Comparison of ENCODE assay signal across 18 mouse cellular contexts in genomic region chr2:145283746-145284145, GRCm38 (mm10).
A peak's percentile ranks its signal among the peaks of the same experiment; 100 is the strongest.
DNase-seq lines count a peak whose midpoint lies in the region; ATAC-seq and TF ChIP-seq lines count a peak whose summit lies in the region.
"Had no signal": no experiment of that assay in that cellular context is flagged by ENCODE, and none has a peak within 500 bp of the region (broad histone marks: within the 10 kb centered on the region; RNA-seq: fewer than 3 reads in every experiment).

No protein-coding gene starts in this region.

- no peaks in the 10 kb centered on the region for H3K27me3 ChIP-seq in kidney, embryonic 15.5 days
- no peaks in the 10 kb centered on the region for H3K27me3 ChIP-seq in Patski
- H3K27me3 ChIP-seq in midbrain, embryonic 14.5 days (ENCODE audit: control insufficient read depth, insufficient read depth, low read length): no peaks in the 10 kb centered on the region
- H3K27me3 ChIP-seq: embryonic facial prominence, embryonic 15.5 days; hindbrain, embryonic 12.5 days had no signal

- CTCF ChIA-PET in Patski (lab: Charles Lee): interaction anchor here (0.8 to 2.3 kb wide), 4 partner anchors 7 to 116 kb away, joined by 3 to 8 read pairs (median 4); partner anchors contain the start of gene Slc24a3

- in situ Hi-C loops in Patski (cut with MboI; ENCODE audit: low pct_unique_long_range_greater_than_20kb): loop anchor here (10.0 kb wide), 1 partner anchor 311 kb away; no protein-coding TSS in a partner anchor

- POLR2A ChIA-PET in Patski (lab: Charles Lee): no interaction called here

- no peaks in the 10 kb centered on the region for H3K4me1 ChIP-seq in kidney, embryonic 15.5 days
- H3K4me1 ChIP-seq in midbrain, embryonic 14.5 days (ENCODE audit: control insufficient read depth, insufficient read depth, low read length): no peaks in the 10 kb centered on the region
- H3K4me1 ChIP-seq: embryonic facial prominence, embryonic 15.5 days; forebrain, embryonic 10.5 days; hindbrain, embryonic 12.5 days; midbrain, embryonic 10.5 days had no signal

- 34% methylated on average over 2 of the region's 2 CpGs for WGBS in kidney, embryonic 15.5 days
- 77% methylated on average over 2 of the region's 2 CpGs for whole genome bisulfite sequencing in midbrain, embryonic 14.5 days

- H3K9ac ChIP-seq in kidney, embryonic 15.5 days: no peak overlapping the region
- no peak overlapping the region for H3K9ac ChIP-seq in midbrain, embryonic 14.5 days (replicated peaks; ENCODE audit: low read length)
- H3K9ac ChIP-seq: embryonic facial prominence, embryonic 15.5 days; hindbrain, embryonic 12.5 days; liver, postnatal 0 days had no signal

- H3K36me3 ChIP-seq in kidney, embryonic 15.5 days: no peaks in the 10 kb centered on the region
- no peaks in the 10 kb centered on the region for H3K36me3 ChIP-seq in midbrain, embryonic 14.5 days (ENCODE audit: control insufficient read depth, insufficient read depth, low read length)
- H3K36me3 ChIP-seq: embryonic facial prominence, embryonic 15.5 days; forebrain, embryonic 10.5 days; hindbrain, embryonic 12.5 days; midbrain, embryonic 10.5 days had no signal

- TF ChIP-seq CTCF in Patski (IDR thresholded peaks at IDR 0.05): no peak

- no peaks in the 10 kb centered on the region for H3K9me3 ChIP-seq in kidney, embryonic 15.5 days (replicated peaks)
- no peaks in the 10 kb centered on the region for H3K9me3 ChIP-seq in midbrain, embryonic 14.5 days (ENCODE audit: control insufficient read depth, low read length)
- H3K9me3 ChIP-seq: embryonic facial prominence, embryonic 15.5 days; forebrain, embryonic 10.5 days; hindbrain, embryonic 12.5 days; midbrain, embryonic 10.5 days had no signal

- H3K4me3 ChIP-seq in kidney, embryonic 15.5 days (replicated peaks): no peak overlapping the region
- H3K4me3 ChIP-seq in midbrain, embryonic 14.5 days (replicated peaks; ENCODE audit: low read depth, low read length): no peak overlapping the region
- H3K4me3 ChIP-seq: embryonic facial prominence, embryonic 15.5 days; forebrain, embryonic 10.5 days; hindbrain, embryonic 12.5 days; midbrain, embryonic 10.5 days had no signal

- no peak overlapping the region for H3K27ac ChIP-seq in kidney, embryonic 15.5 days
- no peak overlapping the region for H3K27ac ChIP-seq in midbrain, embryonic 14.5 days (replicated peaks; ENCODE audit: low read depth, low read length)
- H3K27ac ChIP-seq: embryonic facial prominence, embryonic 15.5 days; forebrain, embryonic 10.5 days; hindbrain, embryonic 12.5 days; midbrain, embryonic 10.5 days had no signal

- ATAC-seq in kidney, embryonic 15.5 days (replicated peaks; ENCODE audit: low FRiP score): no peak
- ATAC-seq in Patski: peak; percentile 97
- ATAC-seq in midbrain, embryonic 14.5 days (ENCODE audit: low FRiP score, low TSS enrichment): no peak
- ATAC-seq: activated CD4-positive, CD25-positive, alpha-beta regulatory T cell, adult 4 months; inflammation-experienced regulatory T-cells, adult 6 months; liver, postnatal 0 days had no signal

- no peak overlapping the region for H3K4me2 ChIP-seq in kidney, embryonic 15.5 days
- no peak overlapping the region for H3K4me2 ChIP-seq in midbrain, embryonic 14.5 days (ENCODE audit: low read length)
- H3K4me2 ChIP-seq: embryonic facial prominence, embryonic 15.5 days; hindbrain, embryonic 12.5 days had no signal

- peak; percentile 9 for DNase-seq in kidney, postnatal 10 days
- peak; percentile 68 for DNase-seq in Patski (ENCODE audit: low read depth, low spot score)
- DNase-seq in adrenal gland, postnatal 36 days: peak; percentile 62 to 65
- no peak for DNase-seq in right cerebral cortex, adult 2 months (ENCODE audit: low spot score in 2 of 2)
- no peak for DNase-seq in midbrain, embryonic 14.5 days
- no peak for DNase-seq in gastrocnemius, postnatal 4 days (ENCODE audit: low spot score in 2 of 2)
- DNase-seq: cerebellum, adult 18-20 months; liver; liver, postnatal 0 days; lung, postnatal 36 days; right cerebral cortex, postnatal 4 days had no signal

Comparison
In these comparisons a context has a peak if more than half of its experiments do, and no peak if none do; other contexts are left out.
1. DNase-seq: peak in kidney, postnatal 10 days (single experiment), Patski (single experiment) and adrenal gland, postnatal 36 days (2 of 2); none in right cerebral cortex, adult 2 months (0 of 2), midbrain, embryonic 14.5 days (single experiment) and gastrocnemius, postnatal 4 days (0 of 2).